16 mouse cellular contexts compared by ENCODE assay signal in genomic region chr12:39992767-39993302, GRCm38 (mm10).
"Had no signal": no experiment of that assay in that cellular context is flagged by ENCODE, and none has a peak within 500 bp of the region (broad histone marks: within the 10 kb centered on the region; RNA-seq: fewer than 3 reads in every experiment).

No protein-coding gene starts in this region.

- ATAC-seq: midbrain, embryonic 15.5 days had no signal

- H3K27me3 ChIP-seq: kidney, embryonic 15.5 days; liver, embryonic 13.5 days; midbrain, embryonic 12.5 days; midbrain, embryonic 15.5 days; neural tube, embryonic 12.5 days; neural tube, embryonic 15.5 days had no signal

- H3K9me3 ChIP-seq: kidney, embryonic 15.5 days; liver, embryonic 13.5 days; midbrain, embryonic 12.5 days; midbrain, embryonic 15.5 days; neural tube, embryonic 12.5 days; neural tube, embryonic 15.5 days had no signal

- DNase-seq: kidney, adult 2 months; kidney, postnatal 10 days; kidney, postnatal 36 days; layer of hippocampus, postnatal 36 days; liver, embryonic 13.5 days; right cerebral cortex, adult 18-20 months; right cerebral cortex, postnatal 14 days; right cerebral cortex, postnatal 4 days; thymus, postnatal 25 days had no signal

- H3K36me3 ChIP-seq: kidney, embryonic 15.5 days; liver, embryonic 13.5 days; midbrain, embryonic 12.5 days; midbrain, embryonic 15.5 days; neural tube, embryonic 12.5 days; neural tube, embryonic 15.5 days had no signal

- H3K9ac ChIP-seq: kidney, embryonic 15.5 days; liver, embryonic 13.5 days; midbrain, embryonic 12.5 days; midbrain, embryonic 15.5 days; neural tube, embryonic 12.5 days; neural tube, embryonic 15.5 days had no signal

- H3K4me3 ChIP-seq: kidney, embryonic 15.5 days; left cerebral cortex, adult 2 months; liver, embryonic 13.5 days; midbrain, embryonic 12.5 days; midbrain, embryonic 15.5 days; neural tube, embryonic 12.5 days; neural tube, embryonic 15.5 days had no signal

- H3K4me2 ChIP-seq: kidney, embryonic 15.5 days; liver, embryonic 13.5 days; midbrain, embryonic 12.5 days; midbrain, embryonic 15.5 days; neural tube, embryonic 12.5 days; neural tube, embryonic 15.5 days had no signal

- H3K4me1 ChIP-seq: kidney, embryonic 15.5 days; midbrain, embryonic 12.5 days; midbrain, embryonic 15.5 days; neural tube, embryonic 15.5 days had no signal

- H3K27ac ChIP-seq: kidney, embryonic 15.5 days; left cerebral cortex, adult 2 months; liver, embryonic 13.5 days; macrophage; midbrain, embryonic 12.5 days; midbrain, embryonic 15.5 days; neural tube, embryonic 12.5 days; neural tube, embryonic 15.5 days had no signal
